Mouse (Mus musculus) liver, adult 2 months (tissue): ENCODE results near the gene Dnaaf3.

Experiments used
- CTCF ChIP-seq: fragments of 200-500 bp; IDR thresholded peaks from 2 replicates; pipeline ENCODE4 v1.5.1; 2011; ENCODE audit warnings: low read depth, low read length, control low read depth
- POLR2A ChIP-seq: fragments of 200-500 bp; IDR thresholded peaks from 2 replicates; pipeline ENCODE4 v1.6.1; 2011; ENCODE audit warnings: low read length, control low read depth; ENCODE audit not compliant: insufficient read depth; ENCODE audit errors: extremely low read depth

DNA sequence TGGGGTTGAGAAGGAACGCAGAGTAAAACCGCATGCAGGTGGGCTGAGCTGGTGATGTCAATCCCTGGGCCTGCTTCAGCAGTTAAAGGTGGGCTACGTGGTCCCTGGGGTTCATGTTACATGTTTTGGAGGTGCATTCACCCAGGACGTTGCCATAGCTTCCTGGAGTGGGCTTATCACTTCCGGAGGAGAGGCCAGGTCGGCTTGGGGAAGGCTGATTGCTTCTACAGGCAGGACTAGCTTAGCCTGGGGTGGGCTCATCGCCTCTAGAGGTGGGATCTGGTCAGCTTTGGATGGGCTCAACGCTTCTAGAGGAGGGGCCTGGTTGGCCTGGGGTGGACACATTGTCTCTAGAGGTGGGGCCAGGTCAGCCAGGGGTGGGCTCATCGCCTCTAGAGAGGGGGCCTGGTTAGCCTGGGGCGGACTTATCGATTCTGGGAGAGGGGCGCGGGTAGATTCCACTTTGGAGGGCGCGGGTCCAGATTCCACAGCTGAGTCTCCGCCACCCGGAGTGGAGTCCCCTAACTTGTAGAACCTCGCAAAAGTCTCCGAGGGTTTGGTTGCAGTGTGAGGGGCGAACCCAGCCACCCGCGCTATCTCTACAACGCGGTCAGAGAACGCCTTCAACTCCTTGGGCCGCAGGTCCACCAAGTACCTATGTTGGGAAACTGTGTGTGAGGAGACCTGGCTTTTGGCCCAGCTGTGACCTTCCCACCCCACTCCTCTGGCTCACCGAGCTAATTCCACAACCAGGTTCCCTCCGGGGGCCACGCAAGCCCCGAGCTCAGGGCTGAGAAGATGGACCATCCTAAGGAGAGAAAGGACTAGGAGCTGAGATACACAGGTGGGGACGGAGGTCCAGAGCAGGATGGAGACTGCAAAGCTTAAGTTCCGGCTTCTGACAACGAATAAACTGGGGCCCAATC, 8.8 kb downstream of the Dnaaf3 start:
- TF ChIP-seq CTCF (no peak), POLR2A (no peak)
